Comparison of ENCODE assay signal across 8 mouse cellular contexts in genomic region chr19:23688421-23688946, GRCm38 (mm10). TPM values are rescaled to one million over a fixed set of nuclear protein-coding genes. Genes with fewer than 3 reads are reported as not detected.
DNase-seq lines count a peak whose midpoint lies in the region; ATAC-seq and TF ChIP-seq lines count a peak whose summit lies in the region.

No protein-coding gene starts in this region.

- no peak for TF ChIP-seq CTCF in E14TG2a.4 (conservative IDR thresholded peaks at IDR 0.05; ENCODE audit: low read length)

- no peak for DNase-seq in heart, embryonic 10.5 days (ENCODE audit: low spot score)
- no peak for DNase-seq in heart, postnatal 4 days
- peak; percentile 54 for DNase-seq in forebrain, embryonic 11.5 days (ENCODE audit: low spot score)
- no peak for DNase-seq in thymus, postnatal 25 days

- WGBS in heart, embryonic 10.5 days: 27% methylated on average over 4 of the region's 4 CpGs
- WGBS in forebrain, embryonic 11.5 days: 15% methylated on average over 4 of the region's 4 CpGs
- 35% methylated on average over 4 of the region's 4 CpGs for WGBS in liver, embryonic 12.5 days (ENCODE audit: insufficient replicate concordance)
- WGBS in neural tube, embryonic 13.5 days: 11% methylated on average over 4 of the region's 4 CpGs

- H3K4me2 ChIP-seq in forebrain, embryonic 11.5 days (ENCODE audit: low read depth, low read length, severe bottlenecking): peak overlapping the region; percentile 66
- peak overlapping the region; percentile 80 for H3K4me2 ChIP-seq in liver, embryonic 12.5 days
- H3K4me2 ChIP-seq in neural tube, embryonic 13.5 days: peak overlapping the region; percentile 59

- no peaks in the 10 kb centered on the region for H3K27me3 ChIP-seq in heart, embryonic 10.5 days (ENCODE audit: insufficient read depth, poor library complexity, severe bottlenecking)
- no peaks in the 10 kb centered on the region for H3K27me3 ChIP-seq in E14TG2a.4 (ENCODE audit: insufficient read depth, low read length)
- no peaks in the 10 kb centered on the region for H3K27me3 ChIP-seq in forebrain, embryonic 11.5 days (ENCODE audit: control insufficient read depth, insufficient read depth, low read length)
- no peaks in the 10 kb centered on the region for H3K27me3 ChIP-seq in liver, embryonic 12.5 days (replicated peaks)
- H3K27me3 ChIP-seq in neural tube, embryonic 13.5 days: no peaks in the 10 kb centered on the region

- peaks cover 11% of the 10 kb centered on the region; the same call in 1 of the 2 replicates for H3K4me1 ChIP-seq in heart, embryonic 10.5 days
- H3K4me1 ChIP-seq in E14TG2a.4 (replicated peaks; ENCODE audit: low read depth, low read length): peaks cover 40% of the 10 kb centered on the region
- H3K4me1 ChIP-seq in forebrain, embryonic 11.5 days (replicated peaks; ENCODE audit: control insufficient read depth, insufficient read depth, low read length): no peaks in the 10 kb centered on the region
- peaks cover 29% of the 10 kb centered on the region for H3K4me1 ChIP-seq in liver, embryonic 12.5 days
- H3K4me1 ChIP-seq in neural tube, embryonic 13.5 days (replicated peaks): peaks cover 23% of the 10 kb centered on the region

- peak overlapping the region; percentile 100 for H3K27ac ChIP-seq in heart, embryonic 10.5 days
- no peak overlapping the region for H3K27ac ChIP-seq in forebrain, embryonic 11.5 days (ENCODE audit: low read depth, low read length)
- H3K27ac ChIP-seq in liver, embryonic 12.5 days: no peak overlapping the region
- H3K27ac ChIP-seq in neural tube, embryonic 13.5 days (replicated peaks): no peak overlapping the region

- H3K36me3 ChIP-seq in heart, embryonic 10.5 days: no peaks in the 10 kb centered on the region
- H3K36me3 ChIP-seq in E14TG2a.4 (ENCODE audit: insufficient read depth, low read length): no peaks in the 10 kb centered on the region
- H3K36me3 ChIP-seq in forebrain, embryonic 11.5 days (ENCODE audit: control insufficient read depth, insufficient read depth, low read length): no peaks in the 10 kb centered on the region
- no peaks in the 10 kb centered on the region; the same call in 1 of the 2 replicates for H3K36me3 ChIP-seq in liver, embryonic 12.5 days
- no peaks in the 10 kb centered on the region for H3K36me3 ChIP-seq in neural tube, embryonic 13.5 days

- H3K4me3 ChIP-seq in heart, embryonic 10.5 days: peak overlapping the region; percentile 90
- peak overlapping the region; percentile 94 for H3K4me3 ChIP-seq in E14TG2a.4 (replicated peaks; ENCODE audit: low read length)
- peak overlapping the region; percentile 83 for H3K4me3 ChIP-seq in forebrain, embryonic 11.5 days (ENCODE audit: low read depth, low read length)
- H3K4me3 ChIP-seq in liver, embryonic 12.5 days: peak overlapping the region; percentile 92
- peak overlapping the region; percentile 85 for H3K4me3 ChIP-seq in neural tube, embryonic 13.5 days

- H3K9ac ChIP-seq in forebrain, embryonic 11.5 days (ENCODE audit: low read length): no peak overlapping the region
- peak overlapping the region; percentile 95 for H3K9ac ChIP-seq in liver, embryonic 12.5 days
- H3K9ac ChIP-seq in neural tube, embryonic 13.5 days: peak overlapping the region; percentile 54

- no peak for ATAC-seq in forebrain, embryonic 11.5 days (replicated peaks; ENCODE audit: low FRiP score)
- ATAC-seq in liver, embryonic 12.5 days: no peak
- ATAC-seq in neural tube, embryonic 13.5 days (ENCODE audit: low read depth): no peak
- ATAC-seq in granulocyte monocyte progenitor cell, adult 5-6 weeks (replicated peaks; ENCODE audit: poor library complexity, severe bottlenecking): no peak

- H3K9me3 ChIP-seq in heart, embryonic 10.5 days: no peaks in the 10 kb centered on the region
- no peaks in the 10 kb centered on the region for H3K9me3 ChIP-seq in E14TG2a.4 (ENCODE audit: low read length)
- no peaks in the 10 kb centered on the region for H3K9me3 ChIP-seq in forebrain, embryonic 11.5 days (ENCODE audit: control insufficient read depth, low read length)
- H3K9me3 ChIP-seq in liver, embryonic 12.5 days (replicated peaks): no peaks in the 10 kb centered on the region
- H3K9me3 ChIP-seq in neural tube, embryonic 13.5 days: no peaks in the 10 kb centered on the region

RNA-seq across cellular contexts. Expression of gene Ptar1, which starts 1.3 kb away (rescaled TPM):
- polyA plus RNA-seq in heart, embryonic 10.5 days (2016; fragmentation: Nextera tagmentation; extraction: Ambion mirVana): 5.8 and 6.0 TPM in 2 replicates
- total RNA-seq in heart, postnatal 4 days (2021): 10 to 100 TPM; 24.7 to 25.2 TPM
- polyA plus RNA-seq in forebrain, embryonic 11.5 days (2014; fragmentation: Nextera tagmentation; extraction: Ambion mirVana): 10.0 and 11.0 TPM in 2 replicates
- polyA plus RNA-seq in liver, embryonic 12.5 days (2016; fragmentation: Nextera tagmentation; extraction: Ambion mirVana): 4.4 and 5.7 TPM in 2 replicates
- polyA plus RNA-seq in neural tube, embryonic 13.5 days (2015; fragmentation: Nextera tagmentation; extraction: Ambion mirVana): 3.8 and 4.1 TPM in 2 replicates
- total RNA-seq in granulocyte monocyte progenitor cell, adult 5-6 weeks (2014; fragmentation: Nextera tagmentation): 7.0 and 12.3 TPM in 2 replicates
- total RNA-seq in granulocyte monocyte progenitor cell, adult 5-6 weeks (2017): 13.3 and 14.9 TPM in 2 replicates

RNA-seq across cellular contexts. Expression of gene 1700028P14Rik, which starts 35.9 kb away (rescaled TPM):
- polyA plus RNA-seq in heart, embryonic 10.5 days (2016; fragmentation: Nextera tagmentation; extraction: Ambion mirVana): not detected in 2 replicates
- total RNA-seq in heart, postnatal 4 days (2021): not detected
- polyA plus RNA-seq in forebrain, embryonic 11.5 days (2014; fragmentation: Nextera tagmentation; extraction: Ambion mirVana): 0.43 and 0.44 TPM in 2 replicates
- polyA plus RNA-seq in liver, embryonic 12.5 days (2016; fragmentation: Nextera tagmentation; extraction: Ambion mirVana): not detected in 2 replicates
- polyA plus RNA-seq in neural tube, embryonic 13.5 days (2015; fragmentation: Nextera tagmentation; extraction: Ambion mirVana): 0.22 and 0.36 TPM in 2 replicates
- not detected in 2 replicates for total RNA-seq in granulocyte monocyte progenitor cell, adult 5-6 weeks (2014; fragmentation: Nextera tagmentation)
- total RNA-seq in granulocyte monocyte progenitor cell, adult 5-6 weeks (2017): not detected in 2 replicates
